In the genomic region with DNA sequence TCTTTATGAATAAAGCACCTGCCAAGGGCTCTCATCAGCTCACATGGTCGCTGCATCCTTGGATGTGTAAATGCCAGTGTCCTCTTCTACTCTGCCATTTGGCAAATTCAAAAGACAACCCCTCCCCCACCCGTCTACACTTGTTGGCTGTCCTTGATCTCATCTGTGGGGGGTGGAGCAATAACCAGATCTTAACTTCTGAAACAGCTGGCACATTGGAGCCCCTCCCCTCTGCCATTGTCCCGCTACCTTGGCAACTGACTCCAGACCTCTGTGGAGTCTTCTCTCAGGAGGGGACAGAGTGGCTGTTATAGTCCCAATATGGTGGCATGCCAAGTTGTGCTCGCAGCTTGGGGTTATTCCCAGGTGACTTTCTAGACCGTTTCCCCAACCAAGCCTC, we compare ENCODE assay signal across 11 mouse cellular contexts. TPM values are rescaled to one million over a fixed set of nuclear protein-coding genes. Genes with fewer than 3 reads are reported as not detected.
DNase-seq lines count a peak whose midpoint lies in the region; ATAC-seq lines count a peak whose summit lies in the region.
"Had no signal": no experiment of that assay in that cellular context is flagged by ENCODE, and none has a peak within 500 bp of the region (broad histone marks: within the 10 kb centered on the region; RNA-seq: fewer than 3 reads in every experiment).

No protein-coding gene starts in this region.

- H3K9me3 ChIP-seq in forebrain, embryonic 14.5 days (replicated peaks; ENCODE audit: control insufficient read depth, low read length): no peaks in the 10 kb centered on the region
- no peaks in the 10 kb centered on the region for H3K9me3 ChIP-seq in forebrain, embryonic 15.5 days
- no peaks in the 10 kb centered on the region for H3K9me3 ChIP-seq in hindbrain, embryonic 13.5 days
- H3K9me3 ChIP-seq in neural tube, embryonic 13.5 days: no peaks in the 10 kb centered on the region

- H3K27ac ChIP-seq in forebrain, embryonic 14.5 days (ENCODE audit: low read depth, low read length): no peak overlapping the region
- H3K27ac ChIP-seq in forebrain, embryonic 15.5 days (replicated peaks): no peak overlapping the region
- H3K27ac ChIP-seq in hindbrain, embryonic 13.5 days: peak overlapping the region; percentile 66; the same call in 1 of the 2 replicates
- H3K27ac ChIP-seq in neural tube, embryonic 13.5 days (replicated peaks): peak overlapping the region; percentile 13; the same call in 1 of the 2 replicates

- H3K4me2 ChIP-seq in forebrain, embryonic 14.5 days (ENCODE audit: low read length): no peak overlapping the region
- no peak overlapping the region for H3K4me2 ChIP-seq in forebrain, embryonic 15.5 days (replicated peaks)
- H3K4me2 ChIP-seq in hindbrain, embryonic 13.5 days: no peak overlapping the region
- no peak overlapping the region for H3K4me2 ChIP-seq in neural tube, embryonic 13.5 days

- WGBS in forebrain, embryonic 14.5 days: 55% methylated on average over 5 of the region's 5 CpGs
- 51% methylated on average over 5 of the region's 5 CpGs for WGBS in forebrain, embryonic 15.5 days
- 25% methylated on average over 5 of the region's 5 CpGs for WGBS in hindbrain, embryonic 13.5 days
- 34% methylated on average over 5 of the region's 5 CpGs for WGBS in neural tube, embryonic 13.5 days

- no peak overlapping the region for H3K9ac ChIP-seq in forebrain, embryonic 14.5 days (ENCODE audit: low read length)
- no peak overlapping the region for H3K9ac ChIP-seq in forebrain, embryonic 15.5 days (replicated peaks)
- H3K9ac ChIP-seq in hindbrain, embryonic 13.5 days: no peak overlapping the region
- no peak overlapping the region for H3K9ac ChIP-seq in neural tube, embryonic 13.5 days

- peaks cover 20% of the 10 kb centered on the region; the same call in 1 of the 2 replicates for H3K4me1 ChIP-seq in forebrain, embryonic 14.5 days (ENCODE audit: control insufficient read depth, insufficient read depth, low read length)
- peaks cover 31% of the 10 kb centered on the region for H3K4me1 ChIP-seq in forebrain, embryonic 15.5 days
- H3K4me1 ChIP-seq in hindbrain, embryonic 13.5 days (replicated peaks): peaks cover 45% of the 10 kb centered on the region
- H3K4me1 ChIP-seq in neural tube, embryonic 13.5 days (replicated peaks): peaks cover 41% of the 10 kb centered on the region

- no peaks in the 10 kb centered on the region for H3K27me3 ChIP-seq in forebrain, embryonic 14.5 days (replicated peaks; ENCODE audit: control insufficient read depth, insufficient read depth, low read length)
- H3K27me3 ChIP-seq in forebrain, embryonic 15.5 days: no peaks in the 10 kb centered on the region
- no peaks in the 10 kb centered on the region for H3K27me3 ChIP-seq in hindbrain, embryonic 13.5 days
- H3K27me3 ChIP-seq in neural tube, embryonic 13.5 days: no peaks in the 10 kb centered on the region

- H3K36me3 ChIP-seq in forebrain, embryonic 14.5 days (ENCODE audit: control insufficient read depth, insufficient read depth, low read length): peaks cover 31% of the 10 kb centered on the region
- peaks cover 8% of the 10 kb centered on the region; the same call in 1 of the 2 replicates for H3K36me3 ChIP-seq in forebrain, embryonic 15.5 days
- peaks cover 15% of the 10 kb centered on the region for H3K36me3 ChIP-seq in hindbrain, embryonic 13.5 days
- H3K36me3 ChIP-seq in neural tube, embryonic 13.5 days: peaks cover 18% of the 10 kb centered on the region; the same call in 1 of the 2 replicates

- H3K4me3 ChIP-seq in forebrain, embryonic 14.5 days (ENCODE audit: low read depth, low read length): no peak overlapping the region
- no peak overlapping the region for H3K4me3 ChIP-seq in forebrain, embryonic 15.5 days
- H3K4me3 ChIP-seq in hindbrain, embryonic 13.5 days: no peak overlapping the region
- no peak overlapping the region for H3K4me3 ChIP-seq in neural tube, embryonic 13.5 days
- H3K4me3 ChIP-seq: myocyte had no signal

- peak; percentile 65 to 90 for DNase-seq in adrenal gland, adult (ENCODE audit: inconsistent age in 2 of 2, low spot score in 1 of 2)
- no peak for DNase-seq in adrenal gland, postnatal 4 days (ENCODE audit: low spot score in 2 of 2)
- peak; percentile 35 for DNase-seq in forebrain, embryonic 14.5 days (ENCODE audit: low spot score)
- DNase-seq in testis, postnatal 10 days (ENCODE audit: low spot score): no peak
- DNase-seq in heart, adult 11 months: no peak
- DNase-seq: lung, postnatal 14 days; right cerebral cortex, postnatal 14 days had no signal

- no peak for ATAC-seq in forebrain, embryonic 14.5 days
- ATAC-seq in forebrain, embryonic 15.5 days (replicated peaks): no peak
- ATAC-seq in hindbrain, embryonic 13.5 days (ENCODE audit: low FRiP score): peak; percentile 51; the same call in 1 of the 2 replicates
- no peak; the same call in 1 of the 2 replicates for ATAC-seq in neural tube, embryonic 13.5 days (ENCODE audit: low read depth)

RNA-seq across cellular contexts. Expression of gene Gprc5b, which starts 22.7 kb away (rescaled TPM):
- total RNA-seq in adrenal gland, postnatal 4 days (2021): 10 to 100 TPM; 53.3 to 66.6 TPM
- 12.6 and 14.3 TPM in 2 replicates for polyA plus RNA-seq in forebrain, embryonic 14.5 days (2014; fragmentation: Nextera tagmentation; extraction: Ambion mirVana)
- polyA plus RNA-seq in forebrain, embryonic 15.5 days (2015; fragmentation: Nextera tagmentation; extraction: Ambion mirVana): 6.5 and 7.3 TPM in 2 replicates
- polyA plus RNA-seq in hindbrain, embryonic 13.5 days (2015; fragmentation: Nextera tagmentation; extraction: Ambion mirVana): 7.9 and 8.1 TPM in 2 replicates
- 6.9 and 7.0 TPM in 2 replicates for polyA plus RNA-seq in neural tube, embryonic 13.5 days (2015; fragmentation: Nextera tagmentation; extraction: Ambion mirVana)

Comparison
In these comparisons a context has a peak if more than half of its experiments do, and no peak if none do; other contexts are left out.
1. DNase-seq: peak in adrenal gland, adult (2 of 2) and forebrain, embryonic 14.5 days (single experiment); none in adrenal gland, postnatal 4 days (0 of 2), testis, postnatal 10 days (single experiment) and heart, adult 11 months (single experiment).
2. H3K27ac ChIP-seq: peak in hindbrain, embryonic 13.5 days (single experiment) and neural tube, embryonic 13.5 days (single experiment); none in forebrain, embryonic 14.5 days (single experiment) and forebrain, embryonic 15.5 days (single experiment).